Mouse (Mus musculus): ENCODE data around the gene Arl15.

DNA sequence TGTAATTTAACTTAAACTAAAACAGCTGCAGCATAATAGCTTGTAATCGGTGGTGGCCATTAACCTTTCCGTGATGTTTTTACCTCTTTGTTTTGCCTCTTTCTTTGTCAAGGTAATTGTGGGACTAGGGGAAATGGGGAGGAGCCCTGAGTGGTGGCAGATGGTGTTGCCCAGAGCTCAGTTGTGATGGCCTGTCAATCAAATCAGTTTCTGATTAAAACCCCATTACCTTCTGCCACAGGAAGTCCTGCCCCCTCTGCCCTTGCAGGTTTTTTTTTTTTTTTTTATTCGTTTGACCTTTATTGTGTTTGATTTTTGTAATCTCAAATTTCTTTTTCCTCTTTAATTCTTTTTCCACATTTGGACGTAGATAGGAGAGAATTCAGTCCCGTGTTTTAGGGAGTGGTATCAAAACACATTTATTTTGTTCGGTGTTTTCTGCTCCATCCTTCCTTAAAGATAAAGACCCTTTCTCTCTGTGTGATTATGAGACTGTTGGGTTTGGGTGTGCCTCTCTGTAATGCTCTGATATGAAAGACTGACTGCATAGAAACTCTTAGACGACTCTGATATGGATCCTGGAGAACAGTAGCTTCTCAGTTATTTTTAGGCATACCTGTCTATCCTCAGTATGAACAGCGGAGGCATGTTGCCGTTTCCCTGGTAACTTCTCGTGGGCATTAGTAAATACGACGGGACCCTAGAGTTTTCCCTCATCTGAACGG lies 64.5 kb downstream of the Arl15 start:
- TF ChIP-seq POLR2A (IDR thresholded peaks at IDR 0.05; ENCODE audit: borderline replicate concordance, control insufficient read depth, low read depth, low read length): no peak
- no peak for TF ChIP-seq CTCF (IDR thresholded peaks at IDR 0.05; ENCODE audit: control insufficient read depth, insufficient read depth, low read length)

All from bone marrow, adult 2 months (tissue).